Mouse (Mus musculus): ENCODE data around the gene Sgf29.

Gene Sgf29

DNA sequence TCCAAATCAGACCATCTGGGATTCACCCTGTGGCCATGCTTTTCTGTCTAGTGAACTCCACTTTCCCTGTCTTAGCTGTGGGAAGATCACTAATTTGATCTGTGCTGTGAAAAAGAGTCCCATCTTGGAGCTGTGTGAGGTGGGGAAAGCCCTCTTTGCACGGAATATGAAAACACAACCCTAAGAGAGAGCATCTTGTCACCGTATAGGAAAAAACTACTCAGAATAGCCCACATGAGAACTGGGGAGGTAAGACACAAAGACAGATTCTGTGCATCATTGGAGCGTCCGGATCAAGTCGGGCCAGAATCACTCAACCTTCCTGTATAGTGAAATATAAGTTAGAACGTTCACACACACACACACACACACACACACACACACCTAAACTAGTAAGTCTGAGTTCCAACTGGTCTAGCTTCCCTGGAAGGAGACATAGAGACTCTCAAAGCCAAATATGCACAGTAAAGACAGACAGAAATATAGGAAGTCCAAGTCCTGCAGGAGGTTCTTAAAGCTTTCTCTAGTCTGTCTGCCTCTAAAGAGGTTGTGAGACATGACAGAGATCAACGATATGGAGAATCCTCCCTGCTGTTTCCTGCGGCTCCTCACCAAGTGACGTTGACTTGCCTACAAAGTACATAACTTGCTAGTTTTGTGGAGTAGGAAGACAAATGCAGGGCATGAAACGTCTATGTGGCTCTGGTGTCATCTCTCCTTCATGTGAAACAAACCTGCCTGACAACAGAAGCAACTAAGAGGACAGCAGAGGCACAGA, 59.3 kb downstream of the Sgf29 start:
- no peak for DNase-seq

DNA sequence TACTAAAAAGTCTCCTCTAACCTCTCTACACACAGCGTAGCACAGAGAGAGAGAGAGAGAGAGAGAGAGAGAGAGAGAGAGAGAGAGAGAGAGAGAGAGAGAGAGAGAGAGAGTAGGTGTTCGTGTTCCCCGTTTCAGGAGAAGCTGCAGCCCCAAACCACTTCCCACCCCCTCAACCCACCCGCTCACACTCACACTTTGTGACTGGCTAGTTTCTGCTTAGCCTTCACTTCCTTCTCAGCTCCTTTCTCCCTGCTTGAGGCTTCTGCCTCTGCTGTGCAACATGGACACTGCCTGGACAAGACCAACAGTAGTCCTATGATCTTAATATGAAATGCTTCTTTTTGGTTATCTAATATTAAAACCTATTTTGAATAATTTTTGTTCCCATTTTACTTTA, 61.2 kb downstream of the Sgf29 start:
- DNase-seq: no peak

DNA sequence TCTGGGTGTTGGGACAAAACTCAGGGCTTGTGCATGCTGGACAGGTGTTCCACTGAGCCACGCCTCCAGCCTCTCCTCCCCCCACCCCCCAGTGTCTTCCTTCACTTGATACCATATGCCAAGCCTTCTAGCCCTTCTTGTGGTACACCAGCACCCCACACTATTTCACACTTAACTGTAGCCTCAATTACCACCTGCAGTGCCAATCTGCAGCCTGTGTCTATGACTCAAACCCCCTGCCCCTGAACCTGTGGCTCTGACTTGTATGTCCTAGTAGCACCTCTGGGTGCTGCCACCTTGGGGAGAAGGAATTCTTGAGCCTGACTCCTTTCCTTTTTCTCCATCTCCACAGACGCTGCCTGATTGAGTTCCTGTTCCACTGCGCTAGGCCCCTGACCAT, 62.8 kb downstream of the Sgf29 start:
- DNase-seq: no peak

DNA sequence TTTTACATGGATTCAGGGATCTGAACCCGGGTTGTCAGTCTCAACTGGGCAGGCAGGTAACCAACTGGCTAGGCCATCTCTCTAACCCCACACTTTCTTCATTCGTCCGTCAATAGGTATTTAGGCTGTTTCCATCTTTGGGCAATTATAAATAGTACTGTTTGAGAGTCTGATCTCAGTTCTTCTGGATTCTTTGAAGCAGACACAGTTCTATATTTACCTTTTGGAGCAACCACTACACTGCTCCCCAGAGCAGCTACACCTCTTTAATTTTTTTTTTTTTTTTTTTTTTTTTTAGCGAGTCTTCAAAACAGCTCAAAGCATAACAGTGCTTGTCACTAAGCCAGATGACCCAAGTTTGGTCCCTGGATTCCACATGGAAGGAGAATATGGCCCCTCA, 66.6 kb downstream of the Sgf29 start:
- no peak for DNase-seq

DNA sequence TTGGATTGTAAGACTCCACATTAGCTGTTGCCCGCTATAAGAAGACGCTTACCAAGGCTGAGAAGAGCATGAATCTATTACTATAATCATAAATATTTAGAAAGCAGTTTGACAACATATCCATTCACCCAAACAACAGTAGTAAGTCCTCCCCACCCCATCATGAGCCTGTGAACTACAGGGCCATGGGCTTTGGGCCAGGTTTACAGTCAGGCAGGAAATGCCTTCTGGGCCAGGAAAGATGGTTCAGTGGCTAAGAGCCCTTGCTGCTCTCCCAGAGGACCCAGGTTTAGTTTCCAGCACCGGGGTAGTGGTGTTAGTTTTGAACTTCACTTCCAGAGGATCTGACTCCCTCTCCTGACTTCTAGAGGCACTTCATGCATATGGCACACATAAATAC, 68.5 kb downstream of the Sgf29 start:
- peak; percentile 59 for DNase-seq

DNA sequence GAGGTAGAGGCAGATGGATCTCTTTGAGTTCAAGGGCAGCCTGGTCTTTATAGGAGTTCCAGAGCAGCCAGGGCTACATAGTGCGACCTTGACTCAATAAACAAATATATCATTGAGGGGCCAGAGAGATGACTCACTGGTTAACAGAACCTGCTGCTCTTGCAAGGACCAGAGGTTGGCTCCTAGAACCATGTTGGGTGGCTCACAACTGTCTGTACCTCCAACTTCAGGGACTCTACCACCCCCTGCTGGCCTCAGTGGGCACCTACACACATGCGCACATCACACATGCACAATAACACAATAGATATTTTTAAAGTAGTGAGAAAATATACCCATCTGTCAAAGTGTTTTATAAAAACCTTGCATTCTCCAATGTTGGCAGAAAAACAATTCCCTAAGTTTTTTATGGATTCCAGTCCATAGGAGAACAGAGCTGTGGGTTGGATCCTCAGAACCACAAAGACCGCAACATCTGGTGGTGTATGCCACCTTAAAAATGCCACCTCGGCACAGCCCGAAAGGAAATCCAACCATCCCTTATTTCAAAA, 69.8 kb downstream of the Sgf29 start:
- DNase-seq: no peak

DNA sequence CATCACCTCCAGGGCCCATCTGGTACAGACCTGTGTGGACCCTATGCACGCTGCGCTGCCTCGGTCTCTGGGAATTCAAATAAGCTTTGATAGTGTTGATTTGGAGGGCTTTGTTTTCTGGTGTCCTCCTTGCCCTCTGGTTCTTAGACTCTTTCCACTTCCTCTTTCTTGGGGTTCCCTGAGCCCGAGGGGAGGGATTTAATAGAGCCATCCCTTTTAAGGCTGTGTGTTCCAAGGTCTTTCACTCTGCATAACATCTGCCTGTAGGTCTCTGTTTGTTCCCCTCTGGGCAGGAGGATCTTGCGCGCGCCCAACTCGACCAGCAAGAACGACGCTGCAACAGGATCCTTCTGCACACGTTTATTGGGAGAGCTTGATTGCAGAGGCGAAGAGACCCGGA, 72.5 kb downstream of the Sgf29 start:
- no peak for DNase-seq

Measured in lung, postnatal 10 days (tissue).